Mouse (Mus musculus) erythroblast, embryonic 14.5 days (primary cell): ENCODE results near the gene Rrp9.

Experiments
- GATA1 ChIP-seq: IDR thresholded peaks from 2 replicates; pipeline ENCODE4 v1.6.1; 2012; ENCODE audit warnings: low read length, inconsistent platforms, mixed read lengths
- TAL1 ChIP-seq: IDR thresholded peaks from 3 replicates; pipeline ENCODE4 v1.6.1; 2012; ENCODE audit warnings: low read length, inconsistent platforms, mixed read lengths

GRCm38 (mm10) chr9:106470991-106471750 lies 4.6 kb upstream of the Rrp9 start:
- TF ChIP-seq GATA1 (no peak), TAL1 (no peak)
